ENCODE assay signal across 12 mouse cellular contexts in the genomic region with DNA sequence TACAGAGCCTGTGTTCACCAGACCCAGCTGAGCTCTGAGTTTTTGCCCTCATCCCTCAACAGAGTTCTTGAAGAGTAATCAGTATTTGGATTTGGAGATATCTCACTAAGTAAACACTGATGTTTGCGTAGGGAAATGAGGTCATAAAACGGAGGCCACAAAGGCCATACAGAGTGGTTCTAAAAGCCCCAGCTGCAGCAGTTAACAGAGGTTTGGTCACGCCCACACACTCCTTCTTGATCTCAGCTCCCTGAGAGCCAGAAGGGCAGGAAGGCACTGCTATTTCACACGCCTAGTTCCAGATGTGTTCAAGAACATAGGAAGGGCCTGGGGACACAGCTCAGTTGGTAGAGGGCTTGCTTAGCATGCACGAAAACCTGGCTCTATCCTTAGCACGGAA.
DNase-seq lines count a peak whose midpoint lies in the region; ATAC-seq and TF ChIP-seq lines count a peak whose summit lies in the region.
"Had no signal": no experiment of that assay in that cellular context is flagged by ENCODE, and none has a peak within 500 bp of the region (broad histone marks: within the 10 kb centered on the region; RNA-seq: fewer than 3 reads in every experiment).

No protein-coding gene starts in this region.

- no peak overlapping the region for H3K4me2 ChIP-seq in lung, embryonic 14.5 days
- no peak overlapping the region for H3K4me2 ChIP-seq in heart, embryonic 16.5 days (ENCODE audit: low read depth, low read length)
- H3K4me2 ChIP-seq in kidney, postnatal 0 days (ENCODE audit: low read length) = no peak overlapping the region
- H3K4me2 ChIP-seq: midbrain, embryonic 12.5 days had no signal

- no peaks in the 10 kb centered on the region for H3K4me1 ChIP-seq in lung, embryonic 14.5 days (ENCODE audit: insufficient read depth)
- peaks cover 10% of the 10 kb centered on the region for H3K4me1 ChIP-seq in heart, embryonic 16.5 days (ENCODE audit: control insufficient read depth, insufficient read depth, low read length)
- 0 out of 2 replicates have a peak, but pooled peaks cover 4% of the 10 kb centered on the region for H3K4me1 ChIP-seq in kidney, postnatal 0 days (replicated peaks; ENCODE audit: insufficient read depth, low read length)
- H3K4me1 ChIP-seq: midbrain, embryonic 12.5 days had no signal

- 40% methylated on average over 6 of the region's 6 CpGs for WGBS in lung, embryonic 14.5 days
- 50% methylated on average over 6 of the region's 6 CpGs for WGBS in heart, embryonic 16.5 days
- WGBS in kidney, postnatal 0 days = 30% methylated on average over 6 of the region's 6 CpGs

- no peak overlapping the region for H3K4me3 ChIP-seq in lung, embryonic 14.5 days (ENCODE audit: low read depth, low read length)
- H3K4me3 ChIP-seq in heart, embryonic 16.5 days (ENCODE audit: low read length) = no peak overlapping the region
- no peak overlapping the region for H3K4me3 ChIP-seq in kidney, postnatal 0 days (replicated peaks; ENCODE audit: low read depth, low read length)
- H3K4me3 ChIP-seq: midbrain, embryonic 12.5 days had no signal

- 0 out of 2 replicates have a peak, but pooled peaks cover 8% of the 10 kb centered on the region for H3K36me3 ChIP-seq in lung, embryonic 14.5 days (ENCODE audit: insufficient read depth)
- H3K36me3 ChIP-seq in heart, embryonic 16.5 days (ENCODE audit: control insufficient read depth, insufficient read depth) = no peaks in the 10 kb centered on the region
- H3K36me3 ChIP-seq in kidney, postnatal 0 days (ENCODE audit: insufficient read depth, low read length) = no peaks in the 10 kb centered on the region
- H3K36me3 ChIP-seq: midbrain, embryonic 12.5 days had no signal

- no peak for TF ChIP-seq CTCF in lung, embryonic 14.5 days (IDR thresholded peaks at IDR 0.05; ENCODE audit: low read depth)
- TF ChIP-seq CTCF in kidney, postnatal 0 days (IDR thresholded peaks at IDR 0.05; ENCODE audit: low read depth) = no peak

- peak; percentile 31 for DNase-seq in lung, embryonic 14.5 days
- DNase-seq in lung, postnatal 36 days = no peak
- peak; percentile 81 for DNase-seq in kidney, postnatal 0 days (ENCODE audit: low spot score)
- peak; percentile 13 for DNase-seq in skeletal muscle tissue, adult 2 months (ENCODE audit: low read depth, low spot score)
- DNase-seq in left cerebral cortex, adult 9 months (ENCODE audit: low spot score in 2 of 2) = no peak
- no peak for DNase-seq in cerebellum, adult 9-10 months
- DNase-seq in spleen, postnatal 14 days (ENCODE audit: low spot score in 2 of 2) = no peak
- DNase-seq: cerebellum, adult 11-12 months; left cerebral cortex, postnatal 4 days; retina, postnatal 1 day had no signal

- H3K9me3 ChIP-seq in lung, embryonic 14.5 days (ENCODE audit: low read depth, low read length) = no peaks in the 10 kb centered on the region
- H3K9me3 ChIP-seq in heart, embryonic 16.5 days (replicated peaks; ENCODE audit: control insufficient read depth, low read length) = no peaks in the 10 kb centered on the region
- H3K9me3 ChIP-seq in kidney, postnatal 0 days (replicated peaks; ENCODE audit: low read length) = no peaks in the 10 kb centered on the region
- H3K9me3 ChIP-seq: midbrain, embryonic 12.5 days had no signal

- ATAC-seq in lung, embryonic 14.5 days (ENCODE audit: insufficient read depth) = no peak; the same call in 1 of the 2 replicates
- ATAC-seq in heart, embryonic 16.5 days (replicated peaks; ENCODE audit: extremely low read depth, insufficient read depth, low FRiP score) = 0 out of 2 replicates have a peak, but pooled peaks have one; percentile 29
- ATAC-seq in kidney, postnatal 0 days (replicated peaks; ENCODE audit: low FRiP score, low read depth) = no peak

- 0 out of 2 replicates have a peak, but pooled peaks cover 3% of the 10 kb centered on the region for H3K27me3 ChIP-seq in lung, embryonic 14.5 days (ENCODE audit: insufficient read depth, low read length)
- no peaks in the 10 kb centered on the region for H3K27me3 ChIP-seq in heart, embryonic 16.5 days (ENCODE audit: control insufficient read depth, insufficient read depth, low read length)
- no peaks in the 10 kb centered on the region for H3K27me3 ChIP-seq in kidney, postnatal 0 days (ENCODE audit: insufficient read depth, low read length)
- H3K27me3 ChIP-seq: midbrain, embryonic 12.5 days had no signal

- H3K9ac ChIP-seq in lung, embryonic 14.5 days = no peak overlapping the region
- no peak overlapping the region for H3K9ac ChIP-seq in heart, embryonic 16.5 days (ENCODE audit: low read length)
- H3K9ac ChIP-seq in kidney, postnatal 0 days (ENCODE audit: low read depth, low read length) = no peak overlapping the region
- H3K9ac ChIP-seq: midbrain, embryonic 12.5 days had no signal

- no peak overlapping the region for H3K27ac ChIP-seq in lung, embryonic 14.5 days (ENCODE audit: low read depth)
- H3K27ac ChIP-seq in heart, embryonic 16.5 days (ENCODE audit: low read length) = no peak overlapping the region
- H3K27ac ChIP-seq in kidney, postnatal 0 days = no peak overlapping the region
- H3K27ac ChIP-seq: midbrain, embryonic 12.5 days had no signal

Comparison
In these comparisons a context has a peak if more than half of its experiments do, and no peak if none do; other contexts are left out.
1. DNase-seq: peak in lung, embryonic 14.5 days (single experiment), kidney, postnatal 0 days (single experiment) and skeletal muscle tissue, adult 2 months (single experiment); none in lung, postnatal 36 days (single experiment), left cerebral cortex, adult 9 months (0 of 2), cerebellum, adult 9-10 months (single experiment) and spleen, postnatal 14 days (0 of 2).